In genomic region chr17:45499516-45499915, GRCm38 (mm10) we compare ENCODE assay signal across 32 mouse cellular contexts. TPM values are rescaled to one million over a fixed set of nuclear protein-coding genes. Genes with fewer than 3 reads are reported as not detected.
"Had no signal": no experiment of that assay in that cellular context is flagged by ENCODE, and none has a peak within 500 bp of the region (broad histone marks: within the 10 kb centered on the region; RNA-seq: fewer than 3 reads in every experiment).

No protein-coding gene starts in this region.

- H3K27ac ChIP-seq: gastrocnemius, adult 2 months; hindbrain, embryonic 12.5 days; hindbrain, embryonic 14.5 days; kidney, embryonic 15.5 days; kidney, postnatal 0 days; limb, embryonic 10.5 days; limb, embryonic 12.5 days; liver, embryonic 12.5 days; liver, embryonic 14.5 days had no signal

- ATAC-seq: hindbrain, embryonic 16.5 days; intestine, embryonic 16.5 days; liver, embryonic 12.5 days had no signal

- H3K9me3 ChIP-seq: heart, embryonic 10.5 days; heart, embryonic 12.5 days; hindbrain, embryonic 12.5 days; kidney, embryonic 15.5 days; limb, embryonic 10.5 days; limb, embryonic 12.5 days; liver, embryonic 12.5 days had no signal

- H3K4me1 ChIP-seq: limb, embryonic 10.5 days; limb, embryonic 12.5 days had no signal

- H3K27me3 ChIP-seq: heart, embryonic 12.5 days; hindbrain, embryonic 12.5 days; kidney, embryonic 15.5 days; limb, embryonic 12.5 days had no signal

- H3K36me3 ChIP-seq: heart, embryonic 10.5 days; heart, embryonic 12.5 days; hindbrain, embryonic 12.5 days; kidney, embryonic 15.5 days; limb, embryonic 10.5 days; limb, embryonic 12.5 days; liver, embryonic 12.5 days had no signal

- DNase-seq: gastrocnemius, adult 2 months; gastrocnemius, postnatal 10 days; gastrocnemius, postnatal 25 days; heart, adult 18-20 months; heart, postnatal 10 days; heart, postnatal 36 days; kidney, adult 11 months; kidney, adult 2 months; kidney, adult 9 months; kidney, postnatal 14 days; kidney, postnatal 36 days; layer of hippocampus, adult 9-11 months; layer of hippocampus, postnatal 36 days; liver had no signal

- H3K4me3 ChIP-seq: gastrocnemius, adult 2 months; heart, embryonic 10.5 days; heart, embryonic 12.5 days; hindbrain, embryonic 12.5 days; kidney, embryonic 15.5 days; limb, embryonic 10.5 days; limb, embryonic 12.5 days; liver, embryonic 12.5 days had no signal

- H3K4me2 ChIP-seq: heart, embryonic 12.5 days; hindbrain, embryonic 12.5 days; hindbrain, embryonic 14.5 days; kidney, embryonic 15.5 days; limb, embryonic 12.5 days; liver, embryonic 12.5 days had no signal

- H3K9ac ChIP-seq: heart, embryonic 12.5 days; hindbrain, embryonic 12.5 days; hindbrain, embryonic 14.5 days; kidney, embryonic 15.5 days; limb, embryonic 12.5 days; liver, embryonic 12.5 days; liver, embryonic 14.5 days had no signal

RNA-seq across cellular contexts. Expression of gene Tcte1, which starts 23.7 kb away (rescaled TPM):
- total RNA-seq: gastrocnemius, adult 2 months; gastrocnemius, postnatal 10 days; gastrocnemius, postnatal 25 days; gastrocnemius, postnatal 4 days; granulocyte monocyte progenitor cell, adult 5-6 weeks; heart, adult 18-20 months; heart, adult 8-10 months; heart, postnatal 10 days; heart, postnatal 36 days; hematopoietic stem cell, adult 5-6 weeks had no signal
- polyA plus RNA-seq: liver, embryonic 14.5 days; liver, embryonic 16.5 days had no signal

RNA-seq across cellular contexts. Expression of gene Spats1, which starts 24.3 kb away (rescaled TPM):
- total RNA-seq: gastrocnemius, adult 2 months; gastrocnemius, postnatal 25 days; hematopoietic stem cell, adult 5-6 weeks had no signal
- polyA plus RNA-seq: large intestine, adult 2 months had no signal

RNA-seq across cellular contexts. Expression of gene Tmem151b, which starts 50.0 kb away (rescaled TPM):
- total RNA-seq: gastrocnemius, adult 2 months; gastrocnemius, postnatal 25 days; granulocyte monocyte progenitor cell, adult 5-6 weeks had no signal
